Mouse (Mus musculus): ENCODE data around the gene Ifrd2.

The Ifrd2 gene

GRCm38 (mm10) chr9:107598385-107598784 is 10.9 kb downstream of the Ifrd2 start:
- DNase-seq (ENCODE audit: low spot score in 2 of 2) = no peak

GRCm38 (mm10) chr9:107599433-107599832 is 12.0 kb downstream of the Ifrd2 start:
- DNase-seq (ENCODE audit: low spot score in 2 of 2) = no peak

GRCm38 (mm10) chr9:107599842-107600241 is 12.4 kb downstream of the Ifrd2 start:
- no peak for DNase-seq (ENCODE audit: low spot score in 2 of 2)

- DNase-seq (ENCODE audit: low spot score in 2 of 2) = no peak
These were observed 13.3 kb downstream of the Ifrd2 start for GRCm38 (mm10) chr9:107600745-107601144.

- DNase-seq (ENCODE audit: low spot score in 2 of 2) = no peak
These were observed 13.8 kb downstream of the Ifrd2 start for GRCm38 (mm10) chr9:107601275-107601674.

- peak; percentile 88 to 94 for DNase-seq (ENCODE audit: low spot score in 2 of 2)
These were observed 14.7 kb downstream of the Ifrd2 start for GRCm38 (mm10) chr9:107602068-107602648.

- no peak for DNase-seq (ENCODE audit: low spot score in 2 of 2)
These were observed 15.8 kb downstream of the Ifrd2 start for GRCm38 (mm10) chr9:107603251-107603650.

- DNase-seq (ENCODE audit: low spot score in 2 of 2) = no peak
These were observed 17.7 kb downstream of the Ifrd2 start for GRCm38 (mm10) chr9:107605041-107605661.

- DNase-seq (ENCODE audit: low spot score in 2 of 2) = no peak
These were observed 19.1 kb downstream of the Ifrd2 start for GRCm38 (mm10) chr9:107606591-107606990.

GRCm38 (mm10) chr9:107607036-107607435 is 19.6 kb downstream of the Ifrd2 start:
- no peak for DNase-seq (ENCODE audit: low spot score in 2 of 2)

- DNase-seq (ENCODE audit: low spot score in 2 of 2) = no peak
These were observed 20.3 kb downstream of the Ifrd2 start for GRCm38 (mm10) chr9:107607653-107608245.

GRCm38 (mm10) chr9:107608741-107609432 is 21.4 kb downstream of the Ifrd2 start, which contains the start of gene Sema3b:
Gene Sema3b (minus strand): TSS chr9:107609229.
- no peak for DNase-seq (ENCODE audit: low spot score in 2 of 2)

- no peak for DNase-seq (ENCODE audit: low spot score in 2 of 2)
These were observed 22.0 kb downstream of the Ifrd2 start for GRCm38 (mm10) chr9:107609433-107609830.

- peak in 1 of 2 experiments; percentile 70 for DNase-seq (ENCODE audit: low spot score in 2 of 2)
These were observed 24.2 kb downstream of the Ifrd2 start for GRCm38 (mm10) chr9:107611456-107612190.

- DNase-seq (ENCODE audit: low spot score in 2 of 2) = peak; percentile 98 to 99
These were observed 24.9 kb downstream of the Ifrd2 start for GRCm38 (mm10) chr9:107612191-107612944.

GRCm38 (mm10) chr9:107612945-107613569 is 25.6 kb downstream of the Ifrd2 start:
- DNase-seq (ENCODE audit: low spot score in 2 of 2) = no peak

GRCm38 (mm10) chr9:107615035-107615434 is 27.6 kb downstream of the Ifrd2 start:
- no peak for DNase-seq (ENCODE audit: low spot score in 2 of 2)

GRCm38 (mm10) chr9:107617461-107617860 is 30.0 kb downstream of the Ifrd2 start:
- DNase-seq (ENCODE audit: low spot score in 2 of 2) = no peak

- no peak for DNase-seq (ENCODE audit: low spot score in 2 of 2)
These were observed 30.7 kb downstream of the Ifrd2 start for GRCm38 (mm10) chr9:107618098-107618497.

- DNase-seq (ENCODE audit: low spot score in 2 of 2) = no peak
These were observed 31.5 kb downstream of the Ifrd2 start for GRCm38 (mm10) chr9:107618778-107619545.

Data from right cerebral cortex, postnatal 10 days (tissue).